Mouse (Mus musculus): ENCODE results near the gene Slc25a51.

DNA sequence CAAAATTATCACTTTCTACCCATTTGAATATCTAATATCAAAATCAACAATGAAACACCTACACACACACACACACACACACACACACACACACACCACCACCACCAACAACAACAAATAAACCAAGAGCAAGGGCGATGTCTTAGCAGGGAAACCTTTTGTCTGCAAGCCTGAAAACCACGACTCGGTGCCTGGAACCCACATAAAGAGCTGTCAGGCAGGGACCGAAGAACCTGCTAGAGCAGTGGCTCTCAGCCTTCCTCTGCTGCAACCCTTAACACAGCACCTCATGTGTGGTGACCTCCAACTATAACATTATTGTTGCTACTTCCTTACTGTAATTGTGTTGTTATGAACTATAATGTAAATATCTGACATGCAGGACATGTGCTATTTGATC lies 6.3 kb downstream of the Slc25a51 start:
- TF ChIP-seq CTCF (IDR thresholded peaks at IDR 0.05; ENCODE audit: extremely low read depth, insufficient read depth, low read length) = no peak
- TF ChIP-seq POLR2A (IDR thresholded peaks at IDR 0.05; ENCODE audit: extremely low read depth, insufficient read depth, low read length) = no peak
